Mouse (Mus musculus) gastrocnemius, postnatal 4 days (tissue): ENCODE measurements around the gene Zfyve19. TPM values are rescaled to one million over a fixed set of nuclear protein-coding genes. Genes with fewer than 3 reads are reported as not detected.

Experiments
- DNase-seq, 2 experiments: peaks; one replicate each; pipeline ENCODE4 v3.0.0; 2021 to 2022; ENCODE audit warnings: low spot score in 2 of 2, mixed read lengths in 2 of 2
- total RNA-seq, 2 experiments: library from RNA; stranded (reverse); gene quantifications; 2 replicates each; pipeline ENCODE4 v1.2.3; 2021

The Zfyve19 gene
- total RNA-seq, 2 experiments from 2014 or later = 24.6 to 25.9 TPM

DNA sequence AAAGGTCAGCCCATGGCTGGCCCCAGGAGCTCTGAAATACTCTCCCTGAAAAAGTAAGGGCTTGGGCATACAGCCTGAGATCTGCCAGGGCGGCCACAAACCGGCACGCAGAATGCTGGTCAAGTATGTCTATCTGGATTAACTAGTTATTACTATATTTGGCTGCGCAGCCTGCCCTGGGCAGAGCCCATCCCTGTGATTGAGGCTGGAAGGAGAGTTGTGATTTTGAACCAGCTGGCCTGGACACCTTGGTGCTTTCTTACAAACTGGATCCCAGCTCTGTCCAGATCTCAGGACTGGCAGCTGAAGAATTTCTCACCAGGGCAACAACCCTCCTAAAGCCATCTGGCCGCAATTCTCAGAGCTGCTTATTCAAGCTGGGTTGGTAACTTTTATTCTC, 14.3 kb upstream of the Zfyve19 start:
- DNase-seq = no peak

DNA sequence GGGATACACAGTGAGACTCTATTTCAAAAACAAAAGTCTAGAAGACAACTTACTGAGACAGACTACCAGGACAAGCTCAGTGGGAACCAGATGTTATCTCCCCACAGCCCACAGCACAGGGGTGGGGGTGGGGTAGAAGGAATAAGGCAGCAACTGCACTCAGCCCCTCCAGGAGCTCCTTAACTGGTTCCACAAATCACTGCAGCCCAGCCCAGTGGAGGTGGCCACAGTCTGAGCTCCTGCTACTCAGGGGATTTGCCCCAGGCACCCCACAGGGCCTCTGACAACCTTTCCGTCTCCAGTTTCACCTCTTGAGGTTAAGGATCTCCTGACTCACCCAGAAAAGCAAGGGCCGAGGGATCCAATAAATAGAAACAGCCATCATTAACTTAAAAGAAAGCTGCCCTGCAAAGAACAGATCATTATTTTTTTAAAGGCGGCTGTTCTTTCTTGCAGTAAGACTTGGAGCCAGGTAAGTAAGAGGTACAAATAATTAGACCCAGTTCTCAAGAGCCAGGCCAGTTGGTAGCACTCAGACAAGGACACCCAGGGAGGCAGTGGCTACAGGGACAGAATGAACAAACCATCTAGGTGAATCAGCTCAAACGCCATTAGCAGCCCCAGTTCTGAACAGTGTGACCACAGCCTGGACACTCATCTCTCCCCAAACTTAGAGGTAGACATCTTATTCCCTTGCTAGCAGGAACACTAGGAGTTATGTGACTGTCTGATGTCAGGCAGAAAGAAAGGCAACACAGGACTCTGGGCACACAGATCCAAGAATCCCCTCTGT, 11.9 kb upstream of the Zfyve19 start:
- no peak for DNase-seq

DNA sequence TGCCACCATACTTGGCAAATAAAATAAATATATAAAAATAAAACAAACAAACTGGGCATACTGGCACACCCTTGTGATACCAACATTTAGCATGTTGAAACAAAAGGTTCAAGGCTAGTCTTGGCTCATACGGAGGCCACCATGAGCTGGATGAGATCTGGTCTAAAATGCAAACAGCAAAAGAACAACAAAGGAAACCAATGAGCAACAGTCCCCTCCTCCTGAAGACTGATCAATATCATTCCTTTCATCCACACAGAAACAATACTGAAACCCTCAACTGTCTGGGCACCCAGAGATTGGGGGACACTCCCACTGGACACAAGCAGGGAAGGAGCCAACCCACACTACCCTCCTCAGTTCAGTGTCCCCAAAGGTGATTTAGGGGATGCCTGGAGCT, 10.9 kb upstream of the Zfyve19 start:
- no peak for DNase-seq

DNA sequence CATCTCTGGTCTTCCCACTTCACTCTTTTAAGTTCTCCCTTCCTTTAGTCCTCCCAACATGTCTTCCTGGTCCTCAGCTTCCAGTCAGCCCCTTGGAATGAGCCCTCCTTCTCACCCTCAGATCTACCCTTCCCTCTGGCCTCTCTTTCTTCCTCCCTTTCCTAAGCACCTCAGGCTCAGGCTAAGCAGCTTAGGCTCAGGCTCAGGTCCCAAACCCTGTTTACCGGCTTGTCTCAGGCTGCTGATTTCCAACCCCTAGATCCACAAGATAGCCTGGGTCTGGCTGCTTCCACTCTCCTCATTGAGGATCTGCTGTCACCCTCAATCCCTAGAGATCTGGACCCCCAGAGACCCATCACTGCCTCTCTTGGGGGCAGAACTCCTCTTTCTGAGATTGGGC, 10.4 kb upstream of the Zfyve19 start:
- no peak for DNase-seq

DNA sequence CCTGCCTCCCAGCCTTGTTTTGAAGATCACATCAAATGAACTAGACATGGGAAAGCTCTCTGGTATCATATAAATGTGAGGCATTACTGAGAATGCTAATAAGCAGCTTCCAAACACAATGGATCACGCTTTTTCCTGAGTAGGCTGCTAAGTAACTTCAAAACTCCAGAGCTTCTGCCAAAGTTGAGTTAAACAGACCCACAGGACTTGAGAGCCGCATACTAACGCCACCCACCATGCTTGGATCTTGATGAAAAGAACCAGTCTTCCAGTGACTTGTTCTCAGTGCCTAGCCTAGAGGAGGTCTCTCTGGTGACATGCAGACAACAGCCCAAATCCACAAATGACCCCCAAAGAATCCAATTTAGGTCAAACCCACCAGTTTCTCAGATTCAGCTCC, 9.5 kb upstream of the Zfyve19 start:
- no peak for DNase-seq

DNA sequence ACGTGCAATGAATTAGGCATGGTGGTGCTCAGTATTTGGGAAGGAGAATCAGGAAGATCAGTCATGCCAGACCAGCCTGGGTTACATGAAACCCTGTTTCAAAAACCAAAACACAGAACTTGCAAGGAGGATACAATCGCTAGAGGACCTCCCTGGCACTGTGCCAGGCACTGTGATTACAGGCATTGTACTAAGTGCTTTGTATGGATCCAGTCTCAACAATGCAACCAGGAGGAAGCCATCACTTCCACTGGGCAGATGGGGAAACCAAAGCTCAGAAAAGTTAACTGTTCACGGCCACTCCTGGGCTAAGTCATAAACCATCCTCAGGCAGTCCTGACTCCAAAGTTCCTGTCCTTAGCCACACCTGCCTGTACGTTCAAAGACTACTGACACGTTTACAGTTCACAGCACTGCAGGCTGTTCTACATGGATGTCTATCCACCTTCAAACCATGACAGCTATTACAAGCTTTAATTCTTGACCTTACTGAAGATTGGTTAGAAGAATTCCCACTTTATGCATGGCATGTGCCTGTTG, 5.4 kb upstream of the Zfyve19 start:
- peak in 1 of 2 experiments; percentile 39 for DNase-seq

DNA sequence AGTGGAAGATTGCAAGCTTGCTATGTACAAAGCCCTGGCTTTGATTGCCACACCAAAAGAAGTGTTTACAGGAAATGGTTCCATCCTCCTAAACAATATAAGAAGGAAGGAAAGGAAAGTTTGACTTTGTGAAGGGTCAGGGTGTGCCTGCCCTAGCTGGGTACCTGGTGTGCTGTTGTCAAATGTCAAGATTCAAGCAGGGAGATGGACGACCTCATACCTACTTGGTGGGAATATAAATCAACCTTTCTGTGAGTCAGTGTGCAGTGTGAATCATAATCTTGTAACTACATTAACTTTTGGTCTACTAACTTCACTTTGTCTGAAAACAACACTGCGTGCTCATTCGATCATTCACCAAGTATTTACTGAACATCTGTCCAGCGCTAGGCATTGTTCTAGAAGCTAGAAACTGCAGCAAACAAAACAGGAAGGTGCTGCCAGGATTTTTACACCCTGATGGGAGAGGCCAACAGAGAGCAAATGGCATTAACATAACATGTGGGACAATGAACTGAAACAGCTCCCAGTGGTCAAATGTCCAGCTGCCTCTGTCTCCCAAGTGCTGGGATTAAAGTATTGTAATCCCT, 4.5 kb upstream of the Zfyve19 start:
- DNase-seq = no peak

DNA sequence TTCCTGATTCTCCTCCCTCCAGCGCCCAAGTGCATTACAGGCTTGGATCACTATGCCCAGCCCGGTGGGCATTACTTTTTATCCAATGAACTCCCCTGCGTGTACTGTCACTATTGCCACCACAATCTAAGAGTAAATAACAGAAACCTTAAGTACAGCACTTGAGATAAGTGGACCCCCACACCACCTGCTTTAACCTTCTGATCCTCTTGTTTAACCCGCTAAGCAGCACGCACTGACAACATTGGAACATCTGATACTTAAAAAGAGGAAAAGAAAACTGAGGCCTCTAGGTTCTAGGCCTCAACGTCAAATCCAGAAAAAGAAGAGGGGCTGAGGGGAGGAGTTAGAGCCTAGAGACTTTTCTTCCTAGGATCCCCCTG, 465 bp upstream of the Zfyve19 start:
- DNase-seq = no peak

DNA sequence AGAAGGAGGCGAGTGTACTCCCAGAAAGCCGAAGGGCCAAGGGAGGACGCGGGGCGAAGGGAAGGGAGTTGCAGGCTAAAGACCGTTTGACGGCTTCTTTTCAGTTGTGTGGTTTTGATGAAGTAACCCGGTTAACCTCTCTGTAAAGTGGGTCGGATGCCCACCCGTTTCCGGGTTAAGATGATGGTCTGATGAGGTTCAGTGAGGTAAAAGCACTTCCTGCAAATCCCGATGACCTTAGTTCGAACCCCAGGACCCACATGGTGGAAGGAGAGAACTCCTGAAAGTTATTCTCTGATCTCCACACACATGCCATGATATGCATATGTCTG, 725 bp downstream of the Zfyve19 start:
- no peak for DNase-seq

DNA sequence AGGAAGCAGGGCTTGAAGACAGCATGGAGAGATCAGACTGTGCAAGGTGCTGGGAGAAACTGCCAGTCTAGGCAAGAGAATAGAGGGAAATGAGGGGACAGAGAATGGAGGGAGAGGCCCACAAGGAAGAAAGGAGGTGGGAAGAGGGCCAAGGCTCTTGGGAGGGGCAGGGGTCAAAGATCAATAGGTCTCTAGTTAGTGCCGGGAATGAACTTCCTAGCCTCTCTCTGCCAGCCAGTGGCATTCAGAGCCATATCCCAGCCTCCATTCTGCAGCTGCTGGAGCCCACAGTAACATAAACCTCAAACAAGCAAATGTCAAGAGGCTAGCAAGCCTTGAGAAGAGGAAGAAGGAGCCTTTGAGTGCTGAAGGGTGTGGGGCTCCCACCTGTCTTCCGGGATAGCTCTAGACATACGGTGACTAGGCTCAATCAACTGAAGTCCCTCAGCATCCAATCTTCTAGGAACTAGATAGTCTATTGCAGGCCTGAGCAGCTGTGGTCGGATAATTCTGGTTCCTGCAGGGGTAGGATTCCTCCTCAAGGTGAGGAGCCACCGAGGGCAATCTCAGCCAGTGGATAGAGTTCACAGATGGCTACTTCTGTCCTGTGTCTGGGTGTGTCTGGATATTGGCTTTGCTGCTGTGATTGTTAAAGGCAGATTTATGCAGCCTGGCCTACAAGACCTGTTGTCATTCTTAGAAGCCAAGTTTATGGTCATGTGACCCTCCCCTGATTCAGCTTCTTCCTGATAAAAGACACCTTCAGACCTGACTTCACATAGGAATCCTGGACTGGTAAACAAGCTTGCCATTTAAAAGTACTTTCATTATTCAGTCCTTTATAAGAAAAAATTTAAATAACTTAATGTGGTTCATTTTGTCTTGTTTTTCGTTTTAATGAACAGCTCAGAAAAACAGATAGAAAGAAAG, 21.6 kb downstream of the Zfyve19 start, which contains the start of gene Ppp1r14d:
Gene Ppp1r14d (minus strand): TSS at position 132 of the 930 bp plus-strand sequence.
- no peak for DNase-seq

DNA sequence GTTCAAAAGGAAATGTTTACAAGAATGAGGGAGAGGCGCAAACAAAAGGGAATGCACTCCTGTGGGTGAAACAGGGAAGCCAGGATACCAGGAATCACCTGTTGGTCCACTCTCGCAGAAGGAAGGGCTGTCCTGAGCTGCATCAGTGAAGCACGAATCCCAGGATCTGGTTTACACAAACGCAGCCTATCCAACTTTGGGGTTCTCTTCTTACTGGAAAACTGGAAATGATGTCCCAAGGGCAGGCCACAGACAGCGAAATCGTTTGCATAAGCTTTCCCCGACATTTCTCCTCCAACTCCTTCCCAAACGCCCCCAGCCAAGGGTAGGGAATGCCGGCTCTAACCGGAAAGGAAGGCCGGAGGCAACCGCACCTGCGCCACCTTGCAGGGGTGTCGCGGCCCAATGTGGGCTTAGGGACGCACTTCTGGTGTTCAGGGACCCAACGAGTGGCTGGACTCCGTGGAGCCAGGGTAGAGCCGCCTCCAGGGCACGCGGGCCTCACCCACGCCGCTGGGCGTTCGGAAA, 28.3 kb downstream of the Zfyve19 start:
- DNase-seq = no peak

DNA sequence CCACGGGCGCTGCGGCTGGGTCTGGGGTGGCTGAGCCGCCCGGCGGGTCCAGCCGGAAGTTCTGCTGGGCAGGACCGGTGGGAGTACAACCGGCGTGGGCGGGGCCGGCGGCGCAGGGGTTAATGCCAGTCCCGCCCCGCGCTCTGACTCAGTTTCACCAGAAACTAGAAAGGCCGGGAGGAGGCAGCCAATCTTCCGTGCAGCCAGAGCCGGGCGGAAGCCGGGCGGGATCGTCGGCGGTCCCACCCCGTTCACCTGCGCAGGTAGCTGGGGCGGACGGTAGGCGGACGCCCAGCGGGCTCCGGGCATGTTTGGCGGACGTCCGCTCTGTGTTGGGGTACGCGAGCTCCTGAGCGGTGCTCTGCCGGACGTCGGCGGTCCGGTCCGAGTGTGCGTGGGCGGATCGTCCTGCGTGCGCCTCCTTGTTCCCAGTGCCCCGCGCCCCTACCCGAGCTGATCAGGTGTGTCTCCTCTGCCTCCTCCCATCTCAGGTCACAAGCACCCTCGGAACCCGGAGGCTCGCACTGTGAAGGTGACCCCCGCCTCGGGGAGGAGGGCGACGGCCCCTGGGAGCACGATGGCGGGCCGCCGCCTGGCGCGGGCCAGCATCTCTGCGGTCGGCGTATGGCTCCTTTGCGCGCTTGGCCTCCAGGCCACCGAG, 28.9 kb downstream of the Zfyve19 start, which contains the start of gene Spint1:
Gene Spint1 (plus strand): TSS at position 153 of the 661 bp plus-strand sequence.
- peak in 1 of 2 experiments; percentile 24 for DNase-seq

DNA sequence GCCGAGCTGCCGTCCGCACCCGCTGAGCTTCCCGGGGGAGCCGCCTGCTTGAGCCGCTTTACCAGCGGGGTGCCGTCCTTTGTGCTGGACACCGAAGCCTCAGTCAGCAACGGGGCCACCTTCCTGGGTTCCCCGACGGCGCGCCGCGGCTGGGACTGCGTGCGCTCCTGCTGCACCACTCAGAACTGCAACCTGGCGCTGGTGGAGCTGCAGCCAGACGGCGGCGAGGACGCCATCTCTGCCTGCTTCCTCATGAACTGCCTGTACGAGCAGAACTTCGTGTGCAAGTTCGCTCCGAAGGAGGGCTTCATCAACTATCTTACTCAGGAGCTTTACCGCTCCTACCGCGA, 29.4 kb downstream of the Zfyve19 start:
- DNase-seq = no peak

DNA sequence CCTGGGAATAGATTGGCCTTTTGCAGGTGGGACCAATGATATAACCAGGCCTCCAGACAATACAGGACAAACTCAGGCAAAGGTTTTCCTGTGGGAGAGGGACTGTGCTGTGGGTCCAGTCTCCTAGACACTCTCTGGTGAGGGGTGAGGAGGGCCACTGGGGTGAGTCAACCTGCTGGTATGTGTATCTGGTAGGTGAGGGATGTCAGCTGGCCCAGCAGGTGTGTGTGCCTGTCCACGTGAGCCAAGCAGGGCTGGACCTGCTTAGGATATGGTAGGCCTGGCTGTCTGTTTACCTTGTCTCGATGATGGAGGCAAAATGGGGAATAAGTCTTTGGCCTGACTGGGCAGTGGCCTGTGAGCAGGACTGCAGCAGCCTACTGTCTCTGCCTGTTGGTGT, 30.3 kb downstream of the Zfyve19 start:
- no peak for DNase-seq

DNA sequence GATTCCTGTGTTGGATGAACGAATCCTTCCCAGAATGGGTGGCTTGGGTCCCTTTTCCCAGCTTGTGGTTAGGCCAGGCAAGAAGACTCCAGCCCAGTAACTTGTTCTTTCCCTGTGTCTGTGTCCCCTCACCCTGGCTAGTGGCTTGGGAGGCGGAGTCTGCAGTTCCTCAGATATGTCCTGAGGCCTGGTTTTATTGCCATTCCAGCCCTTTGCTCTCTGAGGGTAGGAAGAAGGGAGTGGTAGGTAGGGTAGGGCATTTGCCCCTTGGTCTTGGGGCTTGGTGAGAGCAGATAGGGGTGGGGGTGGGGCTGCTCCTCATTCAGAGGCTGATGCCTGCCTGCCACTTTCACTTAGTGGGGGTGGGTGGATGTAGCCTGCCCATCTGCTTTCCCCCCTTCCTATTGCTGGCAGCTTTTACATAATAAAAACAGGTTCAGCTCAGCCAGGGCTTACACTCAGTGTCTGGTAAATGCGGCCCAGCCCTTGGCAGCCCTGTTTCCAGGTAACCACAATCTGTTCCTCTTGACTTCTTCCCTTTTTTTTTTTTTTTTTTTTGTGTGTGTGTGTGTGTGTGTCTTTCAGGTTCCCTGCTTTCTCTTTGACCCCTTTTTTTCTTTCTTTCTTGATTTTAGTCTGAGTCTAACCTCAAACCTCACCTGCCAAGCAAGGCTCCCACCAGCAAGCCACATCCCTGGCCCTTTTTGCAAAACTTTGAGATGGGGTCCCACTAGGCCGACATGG, 31.8 kb downstream of the Zfyve19 start:
- no peak for DNase-seq

DNA sequence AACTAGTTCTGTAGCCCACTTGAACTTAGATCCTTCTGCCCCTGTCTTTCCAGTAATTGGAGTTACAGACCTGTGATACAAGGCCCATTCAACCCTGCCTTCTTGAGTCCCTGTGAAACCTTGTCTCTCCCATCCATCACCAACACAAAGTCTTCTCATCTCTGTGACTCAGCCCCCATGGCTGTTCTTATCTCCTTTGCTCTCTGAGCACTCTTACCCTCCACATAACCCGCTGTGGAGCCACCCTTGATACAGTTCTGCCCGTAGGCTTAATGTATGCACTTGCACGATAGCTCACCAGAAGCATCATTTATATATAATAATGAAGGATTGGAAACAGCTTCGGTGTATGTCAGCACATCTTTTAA, 32.4 kb downstream of the Zfyve19 start:
- DNase-seq = no peak

DNA sequence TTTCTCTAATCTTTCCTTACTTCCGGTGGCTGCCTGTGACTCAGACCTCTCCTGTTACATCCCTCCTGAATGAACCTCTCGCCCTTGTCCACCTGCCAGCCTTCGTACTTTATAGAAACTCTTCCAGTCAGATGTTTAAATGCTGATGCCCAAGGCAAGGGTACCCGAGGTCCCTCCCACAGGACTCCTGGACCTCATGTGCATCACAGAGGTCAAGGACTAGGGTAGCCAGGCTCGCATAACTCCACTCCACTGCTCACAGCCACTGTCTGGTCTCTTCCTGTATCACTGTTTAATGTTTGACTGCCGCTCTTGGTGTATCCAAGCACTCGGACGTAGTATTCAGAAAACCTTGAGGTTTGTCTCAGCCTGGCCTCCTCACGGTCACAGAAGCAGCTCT, 34.1 kb downstream of the Zfyve19 start:
- no peak for DNase-seq

DNA sequence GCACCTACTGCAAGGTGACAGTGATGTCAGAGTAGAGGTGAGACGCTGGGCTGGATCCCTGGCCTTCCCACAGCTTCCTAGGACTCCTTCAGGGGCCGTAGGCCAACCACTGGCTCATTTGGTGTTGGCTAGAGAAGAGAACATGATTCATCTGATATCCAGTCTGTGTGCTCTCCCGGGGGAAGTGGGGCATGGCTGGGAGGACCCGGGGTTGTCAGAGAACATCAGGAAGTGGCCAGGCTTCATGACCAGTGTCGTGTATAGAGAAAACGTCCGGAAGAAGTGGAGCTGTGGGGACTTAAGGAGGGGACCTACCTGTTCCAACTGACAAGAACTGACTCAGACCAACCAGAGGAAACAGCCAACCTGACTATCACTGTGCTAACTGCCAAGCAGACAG, 36.8 kb downstream of the Zfyve19 start:
- no peak for DNase-seq

DNA sequence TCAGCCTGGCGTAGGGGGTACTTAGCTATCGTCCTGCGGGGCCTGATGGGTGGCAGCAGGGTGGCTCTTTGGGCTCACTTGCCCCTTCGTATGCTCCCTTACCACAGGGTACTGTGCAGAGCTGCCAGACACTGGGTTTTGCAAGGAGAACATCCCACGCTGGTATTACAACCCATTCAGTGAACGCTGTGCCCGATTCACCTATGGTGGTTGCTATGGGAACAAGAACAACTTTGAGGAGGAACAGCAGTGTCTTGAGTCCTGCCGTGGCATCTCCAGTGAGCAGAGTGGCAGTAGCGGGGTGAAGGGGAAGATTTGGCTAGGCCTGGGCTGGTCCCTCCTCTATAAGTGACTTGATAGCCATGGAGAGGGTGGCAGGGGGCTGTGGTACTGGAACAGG, 39.5 kb downstream of the Zfyve19 start:
- DNase-seq = no peak

DNA sequence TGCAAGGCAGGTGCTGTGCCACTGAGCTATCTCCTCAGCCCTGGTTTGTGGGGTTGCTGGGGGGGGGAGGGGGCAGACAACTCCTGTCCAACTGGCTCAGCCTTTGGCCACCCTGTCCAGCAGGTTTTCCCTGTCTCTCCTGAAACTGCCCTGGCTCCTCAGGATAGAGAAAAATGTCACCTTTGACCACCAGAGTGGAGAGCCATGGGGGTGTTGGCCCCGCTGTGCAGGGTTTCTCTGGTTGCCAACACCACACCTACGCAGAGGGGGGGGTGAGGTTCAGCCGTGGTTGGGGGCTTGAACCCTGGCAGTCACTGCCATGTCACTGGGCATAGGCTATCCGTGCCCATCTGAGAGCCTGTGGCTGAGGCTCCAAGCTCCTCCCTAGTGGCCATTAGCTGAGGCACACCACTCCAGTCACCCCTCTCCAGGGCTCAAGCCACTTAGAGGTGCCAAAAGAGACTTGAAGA, 41.2 kb downstream of the Zfyve19 start:
- no peak for DNase-seq
